Mouse (Mus musculus): ENCODE results near the gene Abhd14a.

DNA sequence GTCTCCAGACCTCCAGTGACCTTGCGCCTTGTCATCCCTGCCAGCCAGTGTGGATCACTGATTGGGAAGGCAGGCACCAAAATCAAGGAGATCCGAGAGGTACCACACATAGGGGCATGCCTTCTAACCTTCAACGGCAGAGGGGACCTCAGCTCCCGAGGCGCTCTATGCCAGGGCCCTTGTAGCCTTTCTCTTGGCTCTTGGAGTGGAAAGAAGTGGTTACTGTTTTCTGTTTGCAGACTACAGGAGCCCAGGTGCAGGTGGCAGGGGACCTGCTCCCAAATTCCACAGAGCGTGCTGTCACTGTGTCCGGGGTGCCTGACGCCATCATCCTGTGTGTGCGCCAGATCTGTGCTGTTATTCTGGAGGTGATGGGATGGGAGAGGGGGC, 13.5 kb upstream of the Abhd14a start:
- no peak for TF ChIP-seq CTCF (IDR thresholded peaks at IDR 0.05)
- no peak for TF ChIP-seq EP300 (IDR thresholded peaks at IDR 0.05)

Measured in lung, postnatal 0 days (tissue).